Mouse (Mus musculus) left cerebral cortex, postnatal 14 days (tissue): ENCODE results near the gene Fev. TPM values are rescaled to one million over a fixed set of nuclear protein-coding genes. Genes with fewer than 3 reads are reported as not detected.

Experiments
- DNase-seq, 2 experiments: peaks; one replicate each; pipeline ENCODE4 v3.0.0; 2021 to 2022; ENCODE audit warnings: low spot score in 2 of 2, mixed read lengths in 1 of 2
- intact Hi-C: fragments of 180-260 bp; cut with DNase I; formaldehyde crosslinking; loops from one replicate; pipeline ENCODE4 v1.15.1; 2025
- total RNA-seq, 2 experiments: library from RNA; stranded (reverse); gene quantifications; 2 replicates each; pipeline ENCODE4 v1.2.3; 2021

The Fev gene
- total RNA-seq, 2 experiments from 2014 or later, result not detected

- no peak for DNase-seq
- intact Hi-C loops, result loop anchor here (10.0 kb wide), 1 partner anchor 238 kb away; no protein-coding TSS in a partner anchor
These were observed 2.4 kb downstream of the Fev start for GRCm38 (mm10) chr1:74882828-74883227.

GRCm38 (mm10) chr1:74882055-74882734 lies 3.0 kb downstream of the Fev start:
- intact Hi-C loops, result loop anchor here (10.0 kb wide), 1 partner anchor 237 kb away; no protein-coding TSS in a partner anchor
- peak in 1 of 2 experiments; percentile 31 for DNase-seq

GRCm38 (mm10) chr1:74880785-74881360 lies 4.3 kb downstream of the Fev start:
- intact Hi-C loops, result loop anchor here (2.0 to 10.0 kb wide), 2 partner anchors 136 to 236 kb away; no protein-coding TSS in a partner anchor
- DNase-seq, result peak; percentile 46 to 78

GRCm38 (mm10) chr1:74877199-74877598 lies 8.0 kb downstream of the Fev start:
- no peak for DNase-seq
- intact Hi-C loops, result no loop called here

- intact Hi-C loops, result no loop called here
These were observed 13.0 kb downstream of the Fev start for GRCm38 (mm10) chr1:74872218-74872617.

GRCm38 (mm10) chr1:74861783-74862182 lies 23.4 kb downstream of the Fev start:
- intact Hi-C loops, result no loop called here
- DNase-seq, result no peak

More at GRCm38 (mm10) chr1:74872218-74872617, 13.0 kb downstream of the Fev start:
- DNase-seq, result no peak

GRCm38 (mm10) chr1:74859223-74859984 lies 25.8 kb downstream of the Fev start:
- intact Hi-C loops, result loop anchor here (5.0 kb wide), 1 partner anchor 42 kb away; no protein-coding TSS in a partner anchor
- DNase-seq, result peak; percentile 55 to 85

GRCm38 (mm10) chr1:74858805-74859204 lies 26.4 kb downstream of the Fev start:
- no peak for DNase-seq
- intact Hi-C loops, result loop anchor here (5.0 kb wide), 1 partner anchor 42 kb away; no protein-coding TSS in a partner anchor

- intact Hi-C loops, result loop anchor here (5.0 kb wide), 1 partner anchor 41 kb away; no protein-coding TSS in a partner anchor
- peak; percentile 91 to 93 for DNase-seq
These were observed 27.0 kb downstream of the Fev start for GRCm38 (mm10) chr1:74858171-74858719.

- intact Hi-C loops, result loop anchor here (5.0 kb wide), 1 partner anchor 40 kb away; no protein-coding TSS in a partner anchor
- no peak for DNase-seq
These were observed 27.5 kb downstream of the Fev start for GRCm38 (mm10) chr1:74857677-74858076.

- intact Hi-C loops, result loop anchor here (5.0 kb wide), 1 partner anchor 40 kb away; no protein-coding TSS in a partner anchor
- DNase-seq, result no peak
These were observed 28.0 kb downstream of the Fev start for GRCm38 (mm10) chr1:74857201-74857600.

- intact Hi-C loops, result loop anchor here (5.0 kb wide), 1 partner anchor 39 kb away; no protein-coding TSS in a partner anchor
- DNase-seq, result no peak
These were observed 28.4 kb downstream of the Fev start for GRCm38 (mm10) chr1:74856791-74857190.

- DNase-seq, result no peak
- intact Hi-C loops, result loop anchor here (5.0 kb wide), 1 partner anchor 39 kb away; no protein-coding TSS in a partner anchor
These were observed 28.8 kb downstream of the Fev start for GRCm38 (mm10) chr1:74856439-74856720.

- no peak for DNase-seq
- intact Hi-C loops, result loop anchor here (5.0 kb wide), 1 partner anchor 39 kb away; no protein-coding TSS in a partner anchor
These were observed 29.4 kb downstream of the Fev start for GRCm38 (mm10) chr1:74855651-74856438.

GRCm38 (mm10) chr1:74855156-74855555 lies 30.1 kb downstream of the Fev start:
- intact Hi-C loops, result loop anchor here (5.0 kb wide), 1 partner anchor 38 kb away; no protein-coding TSS in a partner anchor
- DNase-seq, result no peak

GRCm38 (mm10) chr1:74854306-74855056 lies 30.7 kb downstream of the Fev start, which contains the start of gene Cdk5r2:
TSS of gene Cdk5r2 (plus strand) at chr1:74854934.
- intact Hi-C loops, result loop anchor here (5.0 kb wide), 1 partner anchor 37 kb away; no protein-coding TSS in a partner anchor
- DNase-seq, result peak; percentile 98

- intact Hi-C loops, result loop anchor here (2.0 kb wide), 1 partner anchor 26 kb away; no protein-coding TSS in a partner anchor
- DNase-seq, result peak; percentile 58 to 64
These were observed 34.0 kb downstream of the Fev start for GRCm38 (mm10) chr1:74851001-74851775.
